Mouse (Mus musculus) lung, embryonic 14.5 days (tissue): ENCODE results near the gene Ercc2. TPM values are rescaled to one million over a fixed set of nuclear protein-coding genes. Genes with fewer than 3 reads are reported as not detected.

ENCODE experiments used
- ATAC-seq: fragments of 200-750 bp; cut with Nextera tagmentation; 2 replicates; pipeline ENCODE4 v1.8.0; 2017; ENCODE audit warnings: mild to moderate bottlenecking, moderate TSS enrichment, moderate library complexity; ENCODE audit not compliant: insufficient read depth
- DNase-seq: peaks from one replicate; pipeline ENCODE4 v3.0.0-alpha.2; 2015
- H3K27ac ChIP-seq: fragments of 300-500 bp; sonication (generic); 2 replicates; pipeline ENCODE4 v1.5.1; 2014; ENCODE audit warnings: low read depth, mild to moderate bottlenecking, moderate library complexity
- H3K27me3 ChIP-seq: fragments of 300-500 bp; sonication (generic); 2 replicates; pipeline ENCODE4 v1.6.1; 2014; ENCODE audit warnings: low read length, control low read depth; ENCODE audit not compliant: insufficient read depth
- H3K36me3 ChIP-seq: fragments of 300-500 bp; sonication (generic); 2 replicates; pipeline ENCODE4 v1.6.1; 2014; ENCODE audit warnings: control low read depth; ENCODE audit not compliant: insufficient read depth
- H3K4me1 ChIP-seq: fragments of 300-500 bp; sonication (generic); 2 replicates; pipeline ENCODE4 v1.6.1; 2014; ENCODE audit warnings: antibody characterized with exemption, control low read depth; ENCODE audit not compliant: insufficient read depth
- H3K4me2 ChIP-seq: fragments of 300-500 bp; sonication (generic); 2 replicates; pipeline ENCODE4 v1.6.1; 2014; ENCODE audit warnings: mild to moderate bottlenecking
- H3K4me3 ChIP-seq: fragments of 300-500 bp; sonication (generic); 2 replicates; pipeline ENCODE4 v1.5.1; 2014; ENCODE audit warnings: low read depth, low read length
- H3K9ac ChIP-seq: fragments of 300-500 bp; sonication (generic); 2 replicates; pipeline ENCODE4 v1.6.1; 2014
- H3K9me3 ChIP-seq: fragments of 300-500 bp; sonication (generic); 2 replicates; pipeline ENCODE4 v1.6.1; 2016; ENCODE audit warnings: low read depth, low read length, control low read depth
- CTCF ChIP-seq: IDR thresholded peaks from 2 replicates; pipeline ENCODE4 v1.5.1; 2016; ENCODE audit warnings: antibody characterized with exemption, low read depth
- WGBS: fragments of 180-500 bp; shearing (Covaris S2); extraction: QIAGEN DNeasy Blood & Tissue Kit; methylation state at CpG from one replicate; pipeline ENCODE4 v1.1.7; 2014; 5-methylcytosine and 5-hydroxymethylcytosine counted together
- polyA plus RNA-seq: library from polyadenylated mRNA; unstranded; fragments of >200 nt; fragmentation: Nextera tagmentation; extraction: Ambion mirVana; gene quantifications from 2 replicates; pipeline ENCODE4 v1.2.1, GENCODE M21; 2014

Gene Ercc2
- polyA plus RNA-seq, 1 experiment from 2014 or later: 12.1 TPM

- H3K36me3 ChIP-seq: 0 out of 2 replicates have a peak, but pooled peaks cover 4% of the 10 kb centered on the region
- peak; percentile 91 for TF ChIP-seq CTCF
- H3K4me1 ChIP-seq: no peaks in the 10 kb centered on the region
- peak overlapping the region; percentile 62 for H3K4me2 ChIP-seq
- peak; percentile 76 for DNase-seq
- WGBS: 10% methylated on average over 46 of the region's 46 CpGs
- peak overlapping the region; percentile 25 for H3K4me3 ChIP-seq
- ATAC-seq: peak; percentile 66
- no peak overlapping the region for H3K27ac ChIP-seq
- H3K9me3 ChIP-seq: no peaks in the 10 kb centered on the region
- no peak overlapping the region; the same call in 1 of the 2 replicates for H3K9ac ChIP-seq
- H3K27me3 ChIP-seq: no peaks in the 10 kb centered on the region
Measured at GRCm38 (mm10) chr7:19369823-19370425, 11.9 kb upstream of the Ercc2 start.

GRCm38 (mm10) chr7:19373367-19373766 is 8.4 kb upstream of the Ercc2 start:
- Histone ChIP-seq H3K4me3 (no peak overlapping the region), H3K9ac (no peak overlapping the region), H3K9me3 (no peaks in the 10 kb centered on the region), H3K27me3 (no peaks in the 10 kb centered on the region), H3K27ac (no peak overlapping the region), H3K36me3 (peaks cover 17% of the 10 kb centered on the region; the same call in 1 of the 2 replicates), H3K4me1 (no peaks in the 10 kb centered on the region), H3K4me2 (no peak overlapping the region)
- ATAC-seq (no peak), DNase-seq (no peak)
- WGBS: 84% methylated on average over 2 of the region's 2 CpGs
- TF ChIP-seq CTCF: no peak

- H3K4me1 ChIP-seq: no peaks in the 10 kb centered on the region
- no peak for TF ChIP-seq CTCF
- H3K27ac ChIP-seq: no peak overlapping the region
- no peak overlapping the region for H3K4me3 ChIP-seq
- H3K9ac ChIP-seq: no peak overlapping the region
- peaks cover 17% of the 10 kb centered on the region; the same call in 1 of the 2 replicates for H3K36me3 ChIP-seq
- H3K27me3 ChIP-seq: no peaks in the 10 kb centered on the region
- H3K9me3 ChIP-seq: no peaks in the 10 kb centered on the region
- WGBS: 70% methylated on average over 18 of the region's 18 CpGs
- H3K4me2 ChIP-seq: no peak overlapping the region
- DNase-seq: no peak
- no peak for ATAC-seq
Measured at GRCm38 (mm10) chr7:19375368-19375767, 6.4 kb upstream of the Ercc2 start.

GRCm38 (mm10) chr7:19376019-19376418 is 5.8 kb upstream of the Ercc2 start:
- ATAC-seq: no peak
- TF ChIP-seq CTCF: no peak
- Histone ChIP-seq H3K27ac (no peak overlapping the region), H3K9me3 (no peaks in the 10 kb centered on the region), H3K4me3 (no peak overlapping the region), H3K4me1 (no peaks in the 10 kb centered on the region), H3K9ac (no peak overlapping the region), H3K27me3 (no peaks in the 10 kb centered on the region), H3K36me3 (peaks cover 13% of the 10 kb centered on the region; the same call in 1 of the 2 replicates), H3K4me2 (no peak overlapping the region)
- 65% methylated on average over 4 of the region's 4 CpGs for WGBS
- no peak for DNase-seq

GRCm38 (mm10) chr7:19378049-19378448 is 3.8 kb upstream of the Ercc2 start:
- TF ChIP-seq CTCF: no peak
- Histone ChIP-seq H3K36me3 (peaks cover 13% of the 10 kb centered on the region; the same call in 1 of the 2 replicates), H3K9ac (no peak overlapping the region), H3K4me3 (no peak overlapping the region), H3K9me3 (no peaks in the 10 kb centered on the region), H3K27ac (no peak overlapping the region), H3K4me2 (no peak overlapping the region), H3K4me1 (no peaks in the 10 kb centered on the region; the same call in 1 of the 2 replicates), H3K27me3 (no peaks in the 10 kb centered on the region)
- DNase-seq (no peak), ATAC-seq (no peak)
- 72% methylated on average over 8 of the region's 8 CpGs for WGBS

- peak overlapping the region; percentile 30; the same call in 1 of the 2 replicates for H3K27ac ChIP-seq
- no peaks in the 10 kb centered on the region for H3K9me3 ChIP-seq
- TF ChIP-seq CTCF: no peak
- DNase-seq (no peak), ATAC-seq (peak; percentile 66)
- H3K4me2 ChIP-seq: peak overlapping the region; percentile 89
- peak overlapping the region; percentile 83 for H3K9ac ChIP-seq
- no peaks in the 10 kb centered on the region; the same call in 1 of the 2 replicates for H3K4me1 ChIP-seq
- peaks cover 41% of the 10 kb centered on the region for H3K36me3 ChIP-seq
- H3K27me3 ChIP-seq: no peaks in the 10 kb centered on the region
- H3K4me3 ChIP-seq: peak overlapping the region; percentile 74
- 0% methylated on average over 37 of the region's 37 CpGs for WGBS
Measured at GRCm38 (mm10) chr7:19382166-19382541, 344 bp downstream of the Ercc2 start.

GRCm38 (mm10) chr7:19383708-19384107 is 1.9 kb downstream of the Ercc2 start:
- WGBS: 84% methylated on average over 9 of the region's 9 CpGs
- DNase-seq (no peak), ATAC-seq (no peak)
- peaks cover 46% of the 10 kb centered on the region for H3K36me3 ChIP-seq
- no peak overlapping the region for H3K27ac ChIP-seq
- no peaks in the 10 kb centered on the region; the same call in 1 of the 2 replicates for H3K4me1 ChIP-seq
- no peak for TF ChIP-seq CTCF
- H3K4me2 ChIP-seq: peak overlapping the region; percentile 89; the same call in 1 of the 2 replicates
- no peaks in the 10 kb centered on the region for H3K27me3 ChIP-seq
- no peak overlapping the region for H3K9ac ChIP-seq
- no peak overlapping the region for H3K4me3 ChIP-seq
- H3K9me3 ChIP-seq: no peaks in the 10 kb centered on the region
